Mouse (Mus musculus) heart, embryonic 13.5 days (tissue): ENCODE data around the gene Trim40. TPM values are rescaled to one million over a fixed set of nuclear protein-coding genes. Genes with fewer than 3 reads are reported as not detected.

ENCODE experiments used
- ATAC-seq: fragments of 200-750 bp; cut with Nextera tagmentation; 2 replicates; pipeline ENCODE4 v1.8.0; 2017; ENCODE audit warnings: moderate TSS enrichment; ENCODE audit not compliant: insufficient number of reproducible peaks, low FRiP score, low TSS enrichment; ENCODE audit errors: extremely low read depth
- H3K27ac ChIP-seq: fragments of 300-500 bp; sonication (generic); replicated peaks from 2 replicates; pipeline ENCODE4 v1.5.1; 2015; ENCODE audit warnings: moderate library complexity, mild to moderate bottlenecking, inconsistent platforms
- H3K27me3 ChIP-seq: fragments of 300-500 bp; sonication (generic); replicated peaks from 2 replicates; pipeline ENCODE4 v1.6.1; 2015; ENCODE audit warnings: mild to moderate bottlenecking, inconsistent platforms
- H3K36me3 ChIP-seq: fragments of 300-500 bp; sonication (generic); 2 replicates; pipeline ENCODE4 v1.6.1; 2015; ENCODE audit warnings: mild to moderate bottlenecking, inconsistent platforms
- H3K4me1 ChIP-seq: fragments of 300-500 bp; sonication (generic); 2 replicates; pipeline ENCODE4 v1.6.1; 2015; ENCODE audit warnings: inconsistent platforms
- H3K4me2 ChIP-seq: fragments of 300-500 bp; sonication (generic); 2 replicates; pipeline ENCODE4 v1.6.1; 2015; ENCODE audit warnings: inconsistent platforms, mild to moderate bottlenecking, moderate library complexity
- H3K4me3 ChIP-seq: fragments of 300-500 bp; sonication (generic); 2 replicates; pipeline ENCODE4 v1.5.1; 2015; ENCODE audit warnings: moderate library complexity, mild to moderate bottlenecking, inconsistent platforms
- H3K9ac ChIP-seq: fragments of 300-500 bp; sonication (generic); 2 replicates; pipeline ENCODE4 v1.6.1; 2015; ENCODE audit warnings: inconsistent platforms, mild to moderate bottlenecking, moderate library complexity
- H3K9me3 ChIP-seq: fragments of 300-500 bp; sonication (generic); 2 replicates; pipeline ENCODE4 v1.6.1; 2016; ENCODE audit warnings: inconsistent platforms
- WGBS: fragments of 180-500 bp; shearing (Covaris S2); methylation state at CpG from one replicate; pipeline ENCODE4 v1.1.7; 2015; ENCODE audit warnings: mixed read lengths; 5-methylcytosine and 5-hydroxymethylcytosine counted together
- polyA plus RNA-seq: library from polyadenylated mRNA; unstranded; fragments of >200 nt; fragmentation: Nextera tagmentation; extraction: Ambion mirVana; gene quantifications from 2 replicates; pipeline ENCODE4 v1.2.1, GENCODE M21; 2015

The Trim40 gene
- polyA plus RNA-seq, 1 experiment from 2014 or later, result not detected

GRCm38 (mm10) chr17:36839001-36839400 is 50.9 kb downstream of the Trim40 start:
- Histone ChIP-seq H3K27me3 (no peaks in the 10 kb centered on the region), H3K4me1 (peaks cover 39% of the 10 kb centered on the region), H3K9ac (no peak overlapping the region), H3K27ac (no peak overlapping the region), H3K4me2 (no peak overlapping the region), H3K9me3 (no peaks in the 10 kb centered on the region), H3K4me3 (no peak overlapping the region), H3K36me3 (peaks cover 14% of the 10 kb centered on the region)
- WGBS, result 76% methylated on average over 5 of the region's 5 CpGs
- no peak for ATAC-seq

GRCm38 (mm10) chr17:36836874-36837647 is 52.9 kb downstream of the Trim40 start, which contains the start of gene Trim26:
Trim26 (plus strand) TSS chr17:36837134.
- Histone ChIP-seq H3K27ac (peak within 1 kb of the TSS; percentile 96), H3K9ac (peak within 1 kb of the TSS; percentile 95), H3K4me3 (peak within 1 kb of the TSS; percentile 80), H3K4me2 (peak within 1 kb of the TSS; percentile 73), H3K36me3 (peaks cover 7% of the 10 kb centered on the region; the same call in 1 of the 2 replicates), H3K4me1 (peaks cover 25% of the 10 kb centered on the region), H3K9me3 (no peaks in the 10 kb centered on the region), H3K27me3 (no peaks in the 10 kb centered on the region; the same call in 1 of the 2 replicates)
- ATAC-seq, result peak; percentile 98
- under 1% methylated on average over 58 of the region's 58 CpGs for WGBS

GRCm38 (mm10) chr17:36836427-36836812 is 53.5 kb downstream of the Trim40 start:
- peaks cover 25% of the 10 kb centered on the region for H3K4me1 ChIP-seq
- peak overlapping the region; percentile 73 for H3K4me2 ChIP-seq
- WGBS, result 16% methylated on average over 3 of the region's 3 CpGs
- H3K9me3 ChIP-seq, result no peaks in the 10 kb centered on the region
- peak overlapping the region; percentile 96 for H3K27ac ChIP-seq
- no peak for ATAC-seq
- H3K9ac ChIP-seq, result peak overlapping the region; percentile 95
- peaks cover 3% of the 10 kb centered on the region; the same call in 1 of the 2 replicates for H3K36me3 ChIP-seq
- no peaks in the 10 kb centered on the region; the same call in 1 of the 2 replicates for H3K27me3 ChIP-seq
- peak overlapping the region; percentile 80 for H3K4me3 ChIP-seq

- Histone ChIP-seq H3K4me2 (peak overlapping the region; percentile 73), H3K4me3 (peak overlapping the region; percentile 80), H3K27me3 (no peaks in the 10 kb centered on the region; the same call in 1 of the 2 replicates), H3K36me3 (peaks cover 3% of the 10 kb centered on the region; the same call in 1 of the 2 replicates), H3K27ac (peak overlapping the region; percentile 96), H3K9ac (peak overlapping the region; percentile 95; the same call in 1 of the 2 replicates), H3K9me3 (no peaks in the 10 kb centered on the region), H3K4me1 (peaks cover 25% of the 10 kb centered on the region)
- WGBS, result 26% methylated on average over 12 of the region's 12 CpGs
- no peak for ATAC-seq
Measured at GRCm38 (mm10) chr17:36835591-36836426, 54.1 kb downstream of the Trim40 start.

- no peak for ATAC-seq
- Histone ChIP-seq H3K36me3 (no peaks in the 10 kb centered on the region), H3K27me3 (peaks cover 4% of the 10 kb centered on the region; the same call in 1 of the 2 replicates), H3K9ac (no peak overlapping the region), H3K4me2 (no peak overlapping the region), H3K9me3 (no peaks in the 10 kb centered on the region), H3K4me1 (peaks cover 11% of the 10 kb centered on the region), H3K4me3 (no peak overlapping the region), H3K27ac (no peak overlapping the region)
- WGBS, result 53% methylated on average over 4 of the region's 4 CpGs
Measured at GRCm38 (mm10) chr17:36832694-36833093, 57.2 kb downstream of the Trim40 start.

Other genes with a start within 250 kb of the Trim40 start
- not detected in 2 replicates for gene H2-M9, start 247.5 kb downstream of the Trim40 start, polyA plus RNA-seq
- not detected in 2 replicates for gene H2-M1, start 217.9 kb downstream of the Trim40 start, polyA plus RNA-seq
- gene H2-M10.5, start 117.2 kb downstream of the Trim40 start, polyA plus RNA-seq, result not detected in 2 replicates
- gene H2-M10.6, start 78.0 kb downstream of the Trim40 start, polyA plus RNA-seq, result not detected in 2 replicates
- 21.7 and 22.8 TPM in 2 replicates for gene Trim26, start 53.0 kb downstream of the Trim40 start, polyA plus RNA-seq
- gene Trim15, start 22.9 kb downstream of the Trim40 start, polyA plus RNA-seq, result 0.23 TPM in 2 replicates
- 13.3 and 16.0 TPM in 2 replicates for gene Trim10, start 20.5 kb downstream of the Trim40 start, polyA plus RNA-seq
- gene Trim31, start 8.0 kb upstream of the Trim40 start, polyA plus RNA-seq, result not detected in 2 replicates
- 0.17 and 0.28 TPM in 2 replicates for gene Rnf39, start 52.8 kb upstream of the Trim40 start, polyA plus RNA-seq
- gene Ppp1r11, start 61.6 kb upstream of the Trim40 start, polyA plus RNA-seq, result 78.0 and 90.7 TPM in 2 replicates
- gene Znrd1, start 68.4 kb upstream of the Trim40 start, polyA plus RNA-seq, result 39.2 and 45.8 TPM in 2 replicates
- gene Znrd1as, start 68.5 kb upstream of the Trim40 start, polyA plus RNA-seq, result 6.2 and 7.2 TPM in 2 replicates
- not detected in 2 replicates for gene 2410137M14Rik, start 91.1 kb upstream of the Trim40 start, polyA plus RNA-seq
- gene H2-M5, start 99.4 kb upstream of the Trim40 start, polyA plus RNA-seq, result 0.24 and 0.36 TPM in 2 replicates
- gene Zfp57, start 111.0 kb upstream of the Trim40 start, polyA plus RNA-seq, result 42.5 and 45.5 TPM in 2 replicates
- gene Mog, start 133.3 kb upstream of the Trim40 start, polyA plus RNA-seq, result not detected in 2 replicates
- 4.5 and 6.9 TPM in 2 replicates for gene Gabbr1, start 155.8 kb upstream of the Trim40 start, polyA plus RNA-seq
- gene Olfr90, start 198.4 kb upstream of the Trim40 start, polyA plus RNA-seq, result not detected in 2 replicates
- not detected in 2 replicates for gene Olfr91, start 208.2 kb upstream of the Trim40 start, polyA plus RNA-seq
- gene Olfr92, start 230.0 kb upstream of the Trim40 start, polyA plus RNA-seq, result not detected in 2 replicates